Mouse (Mus musculus) megakaryocyte, embryonic 14.5 days (primary cell): Measurements from ENCODE around the gene Znrd1. TPM values are rescaled to one million over a fixed set of nuclear protein-coding genes. Genes with fewer than 3 reads are reported as not detected.

Source experiments
- H3K27me3 ChIP-seq: replicated peaks from 2 replicates; pipeline ENCODE3; 2012; ENCODE audit warnings: inconsistent platforms
- H3K36me3 ChIP-seq: replicated peaks from 2 replicates; pipeline ENCODE3; 2012; ENCODE audit warnings: low read length, inconsistent platforms, mixed read lengths
- H3K4me1 ChIP-seq: 2 replicates; pipeline ENCODE4 v1.6.1; 2012; ENCODE audit warnings: inconsistent platforms
- H3K4me3 ChIP-seq: replicated peaks from 2 replicates; pipeline ENCODE3; 2012; ENCODE audit warnings: moderate library complexity, mild to moderate bottlenecking, inconsistent platforms
- H3K9me3 ChIP-seq: 2 replicates; pipeline ENCODE4 v1.6.1; 2012; ENCODE audit warnings: inconsistent platforms
- FLI1 ChIP-seq: IDR thresholded peaks from 2 replicates; pipeline ENCODE4 v1.6.1; 2012; ENCODE audit warnings: low read length, inconsistent platforms, mixed read lengths
- GATA1 ChIP-seq: IDR thresholded peaks from 3 replicates; pipeline ENCODE4 v1.6.1; 2012; ENCODE audit warnings: mixed read lengths, low read length, inconsistent platforms, borderline replicate concordance
- polyA plus RNA-seq: library from polyadenylated mRNA; stranded (reverse); fragments of >175 nt; gene quantifications from 2 replicates; pipeline ENCODE4 v1.2.3, GENCODE M21; 2012; ENCODE audit warnings: low replicate concordance; ENCODE audit not compliant: insufficient read depth

Gene Znrd1
- polyA plus RNA-seq, 1 experiment = 2.1 TPM

DNA sequence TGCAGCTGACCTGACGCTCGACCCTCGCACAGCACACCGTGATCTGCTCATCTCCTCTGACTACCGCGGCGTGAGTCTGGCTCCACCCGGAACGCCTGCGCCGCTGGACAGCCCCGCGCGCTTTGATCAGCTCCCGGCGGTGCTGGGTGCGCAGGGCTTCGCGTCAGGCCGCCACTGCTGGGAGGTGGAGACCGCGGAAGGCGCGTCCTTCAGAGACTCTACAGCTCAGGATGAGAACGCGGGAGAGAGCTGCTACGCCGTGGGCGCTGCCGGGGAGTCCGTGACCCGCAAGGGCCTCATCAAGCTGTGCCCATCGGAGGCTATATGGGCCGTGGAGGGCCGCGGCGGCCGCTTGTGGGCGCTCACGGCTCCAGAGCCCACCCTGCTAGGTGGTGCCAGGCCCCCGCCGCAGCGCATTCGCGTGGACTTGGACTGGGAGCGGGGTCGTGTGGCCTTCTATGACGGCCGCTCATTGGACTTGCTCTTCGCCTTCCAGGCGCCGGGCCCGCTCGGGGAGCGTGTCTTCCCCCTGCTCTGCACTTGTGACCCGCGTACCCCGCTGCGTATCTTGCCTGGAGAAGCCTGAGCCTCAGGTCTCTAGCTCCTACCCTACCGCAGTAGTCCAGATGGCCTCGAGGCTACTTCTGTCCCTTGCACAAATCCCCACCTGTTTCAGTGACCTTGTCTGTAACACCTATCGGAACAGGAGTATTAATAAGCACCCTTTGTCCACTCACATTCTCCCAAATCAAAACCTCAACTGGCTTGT, 11.1 kb downstream of the Znrd1 start:
- peaks cover 56% of the 10 kb centered on the region for H3K27me3 ChIP-seq
- H3K4me3 ChIP-seq = peak overlapping the region; percentile 90
- peaks cover 57% of the 10 kb centered on the region for H3K4me1 ChIP-seq

DNA sequence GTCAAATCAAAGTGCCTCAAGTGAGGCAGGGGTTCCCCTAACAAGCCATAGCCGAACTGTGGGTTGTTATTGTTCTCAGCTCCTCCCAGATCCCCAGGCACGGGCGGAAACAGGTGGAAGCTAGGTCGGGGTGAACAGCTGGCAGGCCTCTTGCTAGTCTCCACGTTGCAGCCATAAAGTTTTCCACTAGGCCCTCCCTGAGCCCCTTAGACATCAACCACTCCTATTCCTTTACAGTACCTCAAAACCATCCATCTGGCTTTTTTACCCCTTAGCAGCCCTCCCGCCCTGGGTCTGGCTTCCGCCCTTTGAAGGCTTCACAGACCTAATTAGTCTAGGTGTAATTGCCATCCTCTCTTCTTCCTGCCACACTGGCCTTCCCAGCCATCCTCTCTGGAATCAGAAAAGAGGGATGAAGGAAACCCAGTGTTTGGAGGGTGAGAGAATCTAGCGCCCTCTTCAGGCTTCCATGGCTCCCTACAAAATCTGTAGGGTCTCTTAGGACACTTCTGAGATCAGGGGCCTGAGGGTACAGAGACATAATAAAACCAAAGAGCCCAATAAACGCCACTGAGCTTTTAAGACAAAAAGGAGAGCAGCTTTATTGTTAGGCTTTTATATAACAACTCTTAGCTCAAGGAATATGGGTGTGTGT, 14.1 kb downstream of the Znrd1 start:
- Histone ChIP-seq H3K4me1 (peaks cover 42% of the 10 kb centered on the region), H3K36me3 (peaks cover 15% of the 10 kb centered on the region), H3K4me3 (no peak overlapping the region), H3K27me3 (peaks cover 81% of the 10 kb centered on the region), H3K9me3 (peaks cover 8% of the 10 kb centered on the region; the same call in 1 of the 2 replicates)
- TF ChIP-seq GATA1 (no peak), FLI1 (no peak)

More for the DNA sequence above, 11.1 kb downstream of the Znrd1 start:
- TF ChIP-seq FLI1 (no peak), GATA1 (no peak)
- H3K36me3 ChIP-seq = peaks cover 23% of the 10 kb centered on the region
- no peaks in the 10 kb centered on the region for H3K9me3 ChIP-seq

- H3K27me3 ChIP-seq = peaks cover 86% of the 10 kb centered on the region
- peaks cover 10% of the 10 kb centered on the region for H3K36me3 ChIP-seq
- no peak overlapping the region for H3K4me3 ChIP-seq
- TF ChIP-seq FLI1 = no peak
- TF ChIP-seq GATA1 = no peak
- H3K9me3 ChIP-seq = peaks cover 8% of the 10 kb centered on the region; the same call in 1 of the 2 replicates
- peaks cover 36% of the 10 kb centered on the region for H3K4me1 ChIP-seq
These were observed 14.7 kb downstream of the Znrd1 start for GRCm38 (mm10) chr17:36943691-36944090.

DNA sequence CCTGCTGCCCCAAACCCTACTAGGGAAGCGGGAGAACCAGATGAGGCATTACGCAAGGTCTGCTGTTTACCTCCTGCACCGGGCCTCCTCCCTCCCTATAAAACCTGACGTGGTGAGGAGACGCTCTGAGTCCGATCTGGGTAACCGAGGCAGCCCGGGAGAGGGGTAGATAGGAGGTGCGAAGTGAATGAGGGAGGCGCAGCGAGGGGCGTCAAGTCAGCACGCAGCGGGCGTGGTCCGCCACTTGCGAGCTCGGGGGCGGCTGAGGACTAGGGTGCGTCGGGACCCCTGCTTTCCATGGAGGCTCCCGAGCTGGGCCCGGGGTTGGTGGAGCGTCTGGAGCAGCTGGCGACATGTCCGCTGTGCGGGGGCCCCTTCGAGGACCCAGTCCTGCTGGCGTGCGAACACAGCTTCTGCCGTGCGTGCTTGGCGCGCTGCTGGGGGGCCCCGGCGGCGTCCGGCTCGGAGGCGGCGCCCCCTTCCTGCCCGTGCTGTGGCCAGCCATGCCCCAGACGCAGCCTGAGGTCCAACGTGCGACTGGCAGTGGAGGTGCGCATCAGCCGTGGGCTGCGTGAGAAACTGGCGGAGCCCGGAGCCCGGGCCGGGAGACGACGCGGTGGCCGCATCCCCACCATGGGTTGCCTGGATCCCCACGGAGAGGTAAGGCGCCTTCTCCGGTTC, 15.4 kb downstream of the Znrd1 start, which contains the start of gene Rnf39:
Gene Rnf39 (plus strand): TSS at position 128 of the 681 bp plus-strand sequence.
- Histone ChIP-seq H3K36me3 (peaks cover 2% of the 10 kb centered on the region), H3K4me3 (peak within 1 kb of the TSS; percentile 78), H3K27me3 (peaks cover 90% of the 10 kb centered on the region), H3K9me3 (peaks cover 8% of the 10 kb centered on the region; the same call in 1 of the 2 replicates), H3K4me1 (peaks cover 29% of the 10 kb centered on the region)
- TF ChIP-seq GATA1 (no peak), FLI1 (no peak)

DNA sequence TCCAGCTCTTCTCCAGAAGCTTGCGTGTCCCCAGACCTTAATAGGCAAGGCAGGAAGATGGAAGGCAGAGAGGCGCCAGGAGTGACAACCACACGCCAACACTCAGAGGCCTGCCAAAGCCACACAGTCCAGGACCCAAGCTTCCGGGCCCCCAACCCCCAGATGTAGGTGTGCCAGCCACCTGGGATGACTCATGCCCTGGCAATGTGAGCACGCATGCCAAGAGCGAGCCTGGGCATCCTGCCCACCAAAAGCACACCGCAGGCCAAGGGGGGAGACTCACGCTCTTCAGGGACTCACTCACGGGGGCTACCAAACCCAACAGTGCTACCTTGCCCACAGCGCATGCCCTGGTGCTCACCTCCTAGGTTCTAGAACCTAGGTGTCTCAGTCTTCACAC, 16.0 kb downstream of the Znrd1 start:
- H3K9me3 ChIP-seq = peaks cover 8% of the 10 kb centered on the region; the same call in 1 of the 2 replicates
- H3K4me1 ChIP-seq = peaks cover 24% of the 10 kb centered on the region
- H3K36me3 ChIP-seq = no peaks in the 10 kb centered on the region
- H3K4me3 ChIP-seq = no peak overlapping the region
- TF ChIP-seq GATA1 (no peak), FLI1 (no peak)
- peaks cover 90% of the 10 kb centered on the region for H3K27me3 ChIP-seq

- TF ChIP-seq FLI1 (no peak), GATA1 (no peak)
- Histone ChIP-seq H3K27me3 (peaks cover 59% of the 10 kb centered on the region), H3K4me3 (no peak overlapping the region), H3K4me1 (peaks cover 9% of the 10 kb centered on the region), H3K9me3 (peaks cover 8% of the 10 kb centered on the region; the same call in 1 of the 2 replicates), H3K36me3 (no peaks in the 10 kb centered on the region)
These were observed 20.3 kb downstream of the Znrd1 start for GRCm38 (mm10) chr17:36938056-36938455.

DNA sequence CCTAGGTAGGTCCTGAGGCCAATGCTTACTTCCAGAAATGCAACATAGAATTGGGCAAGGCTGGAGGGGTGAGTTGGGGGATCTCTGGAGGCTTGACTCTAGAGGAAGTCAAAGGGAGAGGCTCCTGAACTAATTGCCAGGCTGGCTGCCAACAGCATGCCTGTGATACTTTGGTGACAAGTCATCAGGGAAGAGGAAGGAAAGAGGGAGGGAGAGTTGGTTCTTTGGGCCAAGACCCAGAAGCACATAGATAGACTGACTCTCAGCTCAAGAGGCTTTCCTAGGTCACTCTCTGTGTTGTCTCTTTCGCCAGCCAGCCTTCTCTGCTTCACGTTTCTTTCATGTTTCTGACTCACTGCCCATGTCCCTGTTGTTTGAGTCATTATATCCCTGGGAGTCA, 26.6 kb downstream of the Znrd1 start:
- Histone ChIP-seq H3K4me1 (peaks cover 11% of the 10 kb centered on the region), H3K4me3 (no peak overlapping the region), H3K36me3 (no peaks in the 10 kb centered on the region), H3K9me3 (no peaks in the 10 kb centered on the region), H3K27me3 (peaks cover 37% of the 10 kb centered on the region)
- TF ChIP-seq FLI1 (no peak), GATA1 (no peak)

DNA sequence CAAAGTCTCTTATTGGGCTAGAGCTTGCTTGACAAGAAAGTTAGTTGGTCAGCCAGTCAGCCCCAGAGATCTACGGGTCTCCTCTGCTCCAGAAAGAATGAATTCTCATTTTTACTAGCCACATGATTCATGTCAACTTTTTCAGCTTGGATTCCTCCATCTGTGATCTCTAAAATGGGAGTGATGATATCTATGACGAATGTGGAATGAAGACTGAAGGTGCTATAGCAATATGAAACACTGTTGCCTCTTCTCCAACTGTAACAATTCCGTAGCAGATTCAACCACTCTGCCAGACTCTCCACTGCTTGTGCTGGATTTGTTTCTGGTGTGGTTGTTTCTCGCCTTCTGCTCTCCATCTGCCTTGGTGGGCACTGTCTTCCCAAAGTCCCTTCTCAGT, 27.2 kb downstream of the Znrd1 start:
- H3K4me3 ChIP-seq = no peak overlapping the region
- H3K36me3 ChIP-seq = no peaks in the 10 kb centered on the region
- H3K27me3 ChIP-seq = peaks cover 31% of the 10 kb centered on the region
- H3K9me3 ChIP-seq = no peaks in the 10 kb centered on the region
- TF ChIP-seq FLI1 = no peak
- TF ChIP-seq GATA1 = no peak
- H3K4me1 ChIP-seq = peaks cover 11% of the 10 kb centered on the region

- Histone ChIP-seq H3K27me3 (peaks cover 31% of the 10 kb centered on the region), H3K4me3 (no peak overlapping the region), H3K36me3 (no peaks in the 10 kb centered on the region), H3K4me1 (peaks cover 11% of the 10 kb centered on the region), H3K9me3 (no peaks in the 10 kb centered on the region; the same call in 1 of the 2 replicates)
- TF ChIP-seq GATA1 = no peak
- TF ChIP-seq FLI1 = no peak
These were observed 28.1 kb downstream of the Znrd1 start for GRCm38 (mm10) chr17:36930233-36930632.
